Mouse (Mus musculus): ENCODE data around the gene Nat8f5.
"Not testable (repeated sequence)": the region's sequence is repeated elsewhere in the genome, so short reads cannot be mapped to it uniquely, and the experiment has no call there.

Gene Nat8f5

DNA sequence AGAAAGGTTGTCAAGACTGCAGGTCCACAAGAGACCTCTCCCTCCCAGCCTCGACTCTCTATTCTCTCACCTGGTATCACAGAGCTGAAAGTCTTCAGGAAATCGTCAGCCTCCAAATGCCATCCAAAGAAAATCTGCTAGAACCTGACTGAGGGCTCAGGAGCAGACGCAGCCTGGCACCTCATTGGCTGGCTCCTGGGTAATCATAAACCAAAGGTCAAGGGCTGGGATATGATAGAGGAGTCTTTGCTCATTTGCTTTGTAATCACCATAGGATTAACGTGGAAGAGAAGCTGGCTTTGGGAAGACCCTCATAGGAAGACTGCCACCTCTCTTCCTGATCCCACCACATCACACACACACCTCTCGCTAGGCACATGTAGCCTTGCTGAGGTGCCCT is at the start of gene Nat8f5, which contains the start of gene Nat8f6:
TSS of gene Nat8f5 (minus strand) at position 136 of the 400 bp plus-strand sequence.
TSS of gene Nat8f6 (minus strand) at position 118 of the 400 bp plus-strand sequence.
- no peak for DNase-seq

DNA sequence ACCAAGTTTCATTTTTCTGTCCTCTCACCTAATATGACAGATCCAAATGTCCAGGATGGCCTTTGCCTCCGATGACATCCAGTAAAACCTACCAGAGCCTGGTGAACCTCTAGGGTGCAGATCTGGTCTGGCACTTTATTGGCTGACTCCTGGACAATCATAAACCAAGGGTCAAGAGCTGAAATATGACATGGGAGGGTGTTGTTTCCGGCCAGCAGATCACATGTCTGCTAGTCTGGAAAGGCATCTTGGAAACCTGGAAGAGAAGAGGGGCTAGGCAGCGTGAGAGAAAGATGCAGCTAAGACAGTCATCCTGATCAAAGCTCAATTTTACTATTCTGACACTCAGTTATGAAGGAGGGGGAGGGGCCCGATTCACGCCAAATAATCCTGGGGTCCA is 48.2 kb upstream of the Nat8f5 start, which contains the start of gene Nat8f2:
TSS of gene Nat8f2 (minus strand) at position 153 of the 400 bp plus-strand sequence.
- not testable (repeated sequence) for DNase-seq

DNA sequence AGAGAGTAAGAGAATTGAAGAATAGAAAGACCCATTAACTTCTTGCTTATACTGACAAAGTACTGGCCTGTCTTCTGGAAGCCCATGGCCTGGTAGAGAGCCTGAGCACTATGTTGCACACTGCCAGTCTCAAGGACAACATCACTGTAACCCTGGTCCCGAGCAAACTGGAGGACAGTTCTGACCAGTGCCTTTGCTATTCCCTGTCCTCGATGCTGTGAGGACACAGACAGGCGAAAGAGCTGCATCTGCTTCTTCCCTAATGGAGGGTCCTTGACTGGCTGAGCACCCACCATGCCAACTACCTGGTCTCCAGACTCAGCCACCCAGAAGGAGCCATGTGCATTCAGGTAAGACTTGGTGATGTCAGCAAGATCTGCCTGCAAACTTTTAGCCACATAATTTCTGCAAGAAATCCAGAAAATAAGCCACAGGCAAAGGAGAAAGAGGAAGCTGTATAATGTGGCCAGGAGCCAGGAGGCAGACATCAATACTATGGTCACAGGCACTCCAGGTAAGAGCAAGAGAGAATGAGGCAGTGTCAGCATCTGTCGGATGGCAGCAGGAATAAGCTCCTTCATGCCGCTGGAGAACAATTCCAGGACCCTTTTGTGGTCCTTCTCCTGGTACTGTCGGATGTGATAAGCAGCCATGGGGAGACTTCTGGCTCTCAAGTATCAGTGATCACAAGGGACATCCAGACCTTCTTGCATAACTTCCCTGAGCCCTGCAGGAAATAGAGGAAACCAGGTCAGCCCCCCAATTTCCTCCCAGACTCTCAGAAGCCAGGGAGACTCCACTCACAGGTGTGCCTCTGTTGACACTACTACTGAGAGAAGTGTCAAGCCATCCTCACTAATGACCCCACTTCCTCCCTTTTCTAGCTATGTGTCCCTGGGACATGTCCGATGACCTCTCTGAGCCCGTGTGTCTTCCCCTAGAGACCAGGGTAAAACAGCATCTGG is 47.2 kb upstream of the Nat8f5 start:
- DNase-seq = no peak

DNA sequence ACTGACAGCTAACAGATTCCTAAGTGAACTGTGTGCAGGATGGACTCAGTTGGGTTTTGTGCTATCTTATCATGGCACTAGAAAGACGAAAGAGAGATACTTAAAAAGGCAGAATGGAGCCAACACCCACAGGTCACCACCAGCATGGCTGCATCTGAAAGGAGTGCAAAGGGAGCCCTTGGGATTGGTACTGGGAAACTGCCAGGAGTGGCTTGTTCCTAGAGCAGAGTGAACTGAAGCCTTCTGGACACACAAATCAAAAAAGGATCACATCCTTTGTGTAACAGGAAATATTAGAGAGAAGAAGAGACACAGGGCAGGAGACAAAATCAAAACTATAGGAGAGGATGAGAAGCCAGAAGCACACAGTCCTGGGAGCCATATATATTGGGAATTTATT is 46.2 kb upstream of the Nat8f5 start:
- not testable (repeated sequence) for DNase-seq

GRCm38 (mm10) chr6:85866166-85866565 is 45.4 kb upstream of the Nat8f5 start:
- DNase-seq = not testable (repeated sequence)

DNA sequence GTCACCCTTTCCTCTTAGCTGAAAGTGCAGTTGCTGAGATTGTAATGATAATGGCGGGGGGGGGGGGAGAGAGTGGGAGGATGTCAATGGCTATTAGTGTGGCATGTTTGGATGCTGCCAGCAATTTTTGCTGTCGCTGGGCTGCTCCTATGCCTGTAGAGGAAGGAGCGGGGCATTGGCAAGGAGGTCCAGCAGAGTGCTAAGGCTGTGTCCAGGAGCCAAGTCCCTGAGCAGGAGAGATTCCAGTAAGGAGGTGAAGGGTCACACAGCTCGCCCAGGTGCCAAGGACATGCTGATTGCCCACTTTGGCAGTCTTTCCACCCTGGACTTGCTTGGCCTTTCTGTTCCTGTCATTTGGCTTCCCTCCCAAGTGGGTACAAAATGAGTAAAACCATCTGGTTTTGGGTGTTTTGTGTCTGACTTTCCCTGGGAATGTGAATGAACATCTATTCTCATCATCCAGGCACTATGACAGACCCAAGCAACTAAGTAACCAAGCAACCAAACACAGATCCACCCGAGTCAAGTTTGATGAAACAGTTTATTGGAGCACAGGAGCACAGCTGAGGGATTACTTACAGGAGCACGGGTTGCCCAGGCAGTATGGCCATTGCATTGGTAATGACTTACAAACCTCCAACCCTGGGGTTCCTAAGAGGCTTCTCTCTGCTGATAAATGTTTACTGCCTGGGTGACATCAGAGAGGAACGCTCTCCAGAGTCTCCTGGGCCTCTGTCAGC is 44.3 kb upstream of the Nat8f5 start:
- not testable (repeated sequence) for DNase-seq

- no peak for DNase-seq
These were observed 43.1 kb upstream of the Nat8f5 start for GRCm38 (mm10) chr6:85863840-85864239.

GRCm38 (mm10) chr6:85863136-85863535 is 42.4 kb upstream of the Nat8f5 start:
- no peak for DNase-seq

- DNase-seq = no peak
These were observed 41.8 kb upstream of the Nat8f5 start for GRCm38 (mm10) chr6:85862565-85862964.

DNA sequence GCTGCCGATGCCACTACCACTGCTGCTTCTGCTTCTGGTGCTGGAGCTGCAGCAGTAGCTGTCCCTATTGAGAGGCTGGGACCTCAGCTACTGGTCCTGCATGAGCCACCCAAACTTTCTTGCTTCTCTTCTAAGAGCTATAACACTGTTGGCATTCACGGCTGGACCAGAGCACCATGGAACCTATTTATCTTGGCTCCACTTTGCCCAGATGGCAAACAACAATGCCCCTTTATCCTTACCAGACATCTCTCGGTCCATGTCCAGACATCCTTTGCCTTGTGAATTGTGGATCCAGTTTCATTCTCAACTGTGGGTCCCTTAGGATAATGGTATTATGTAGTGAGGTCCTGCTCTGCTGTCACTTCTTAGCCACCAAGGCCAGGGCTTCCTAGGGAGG is 40.5 kb upstream of the Nat8f5 start:
- DNase-seq = no peak

DNA sequence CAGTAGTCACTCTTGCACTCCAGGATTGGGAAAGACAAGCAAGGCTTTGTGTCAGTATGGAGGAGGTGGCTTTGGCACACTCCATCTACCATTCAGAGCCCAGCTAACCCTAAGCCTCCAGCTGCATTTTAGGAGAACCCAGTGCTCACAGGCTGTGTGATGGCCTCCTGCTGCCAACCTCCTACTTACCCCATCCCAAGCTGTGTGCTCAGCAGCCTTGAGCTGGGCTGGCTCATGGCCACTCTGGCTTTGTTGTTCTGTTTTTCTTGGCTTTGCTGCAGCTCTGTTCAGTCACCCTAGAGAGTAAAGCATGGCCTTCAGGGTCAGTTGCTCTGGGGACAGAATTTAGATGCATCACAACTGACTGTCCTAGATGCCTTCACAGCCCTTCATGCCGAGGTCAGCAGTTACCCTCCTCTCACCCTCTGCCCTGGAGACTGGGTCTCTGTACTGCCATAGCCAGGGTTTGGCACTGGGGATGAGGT is 35.5 kb upstream of the Nat8f5 start:
- no peak for DNase-seq

DNA sequence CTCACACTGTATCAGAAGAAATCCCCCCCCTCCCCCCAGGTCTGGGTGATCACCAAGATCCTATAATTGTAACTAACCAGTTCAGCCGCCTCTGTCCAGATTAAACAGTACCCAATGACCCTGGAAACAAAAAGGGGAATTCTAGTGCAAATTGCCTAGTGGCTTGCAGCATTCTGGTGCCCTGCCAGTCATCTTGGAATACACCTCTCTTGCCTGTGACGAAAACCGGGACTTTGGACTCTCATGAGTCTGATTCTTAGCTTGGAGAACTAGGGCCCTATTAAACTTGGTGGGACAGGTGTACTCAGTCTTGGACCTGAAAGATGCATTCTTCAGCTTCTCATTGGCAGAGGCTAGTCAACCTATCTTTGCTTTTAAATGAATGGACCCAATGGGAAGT is 32.7 kb upstream of the Nat8f5 start:
- no peak for DNase-seq

- no peak for DNase-seq
These were observed 30.4 kb upstream of the Nat8f5 start for GRCm38 (mm10) chr6:85851062-85851773.

- DNase-seq = no peak
These were observed 28.5 kb upstream of the Nat8f5 start for GRCm38 (mm10) chr6:85849240-85849639.

GRCm38 (mm10) chr6:85848140-85848539 is 27.4 kb upstream of the Nat8f5 start:
- no peak for DNase-seq

DNA sequence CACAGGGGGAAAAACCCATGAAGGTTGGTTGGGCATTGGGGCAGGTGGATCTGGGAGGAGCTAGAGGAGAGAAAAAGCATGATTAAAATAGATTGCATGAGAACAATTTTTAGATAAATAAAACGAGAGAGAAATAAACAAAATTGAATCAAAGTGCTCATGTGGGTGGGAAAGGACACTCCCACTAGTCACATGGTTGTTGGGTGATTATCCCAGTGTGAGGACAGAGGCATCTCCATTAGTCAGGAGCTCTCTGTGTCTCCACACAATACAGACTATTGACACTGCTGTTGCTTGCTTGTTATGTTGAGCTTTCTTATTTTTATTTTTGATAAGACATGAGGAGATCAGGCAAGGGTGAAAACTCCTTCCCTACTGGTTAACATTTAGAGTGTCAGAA is 26.1 kb upstream of the Nat8f5 start:
- no peak for DNase-seq

DNA sequence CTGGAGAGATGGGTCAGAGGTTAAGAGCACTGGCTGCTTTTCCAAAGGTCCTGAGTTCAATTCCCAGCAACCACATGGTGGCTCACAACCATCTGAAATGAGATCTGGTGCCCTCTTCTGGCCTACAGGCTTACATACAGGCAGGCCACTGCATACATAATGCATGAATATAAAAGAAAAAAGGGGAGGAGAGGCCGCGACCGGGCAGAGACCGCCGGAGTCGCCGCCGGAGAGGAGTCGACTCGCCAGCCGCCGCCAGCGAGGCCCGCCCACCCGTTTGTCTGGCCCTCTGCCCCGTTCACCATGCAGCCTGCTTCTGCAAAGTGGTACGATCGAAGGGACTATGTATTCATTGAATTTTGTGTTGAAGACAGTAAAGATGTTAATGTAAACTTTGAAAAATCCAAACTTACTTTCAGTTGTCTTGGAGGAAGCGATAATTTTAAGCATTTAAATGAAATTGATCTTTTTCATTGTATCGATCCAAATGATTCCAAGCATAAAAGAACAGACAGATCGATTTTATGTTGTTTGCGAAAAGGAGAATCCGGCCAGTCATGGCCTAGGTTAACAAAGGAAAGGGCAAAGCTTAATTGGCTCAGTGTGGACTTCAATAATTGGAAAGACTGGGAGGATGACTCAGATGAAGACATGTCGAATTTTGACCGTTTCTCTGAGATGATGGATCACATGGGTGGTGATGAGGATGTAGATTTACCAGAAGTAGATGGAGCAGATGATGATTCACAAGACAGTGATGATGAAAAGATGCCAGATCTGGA is 23.1 kb upstream of the Nat8f5 start:
- not testable (repeated sequence) for DNase-seq

DNA sequence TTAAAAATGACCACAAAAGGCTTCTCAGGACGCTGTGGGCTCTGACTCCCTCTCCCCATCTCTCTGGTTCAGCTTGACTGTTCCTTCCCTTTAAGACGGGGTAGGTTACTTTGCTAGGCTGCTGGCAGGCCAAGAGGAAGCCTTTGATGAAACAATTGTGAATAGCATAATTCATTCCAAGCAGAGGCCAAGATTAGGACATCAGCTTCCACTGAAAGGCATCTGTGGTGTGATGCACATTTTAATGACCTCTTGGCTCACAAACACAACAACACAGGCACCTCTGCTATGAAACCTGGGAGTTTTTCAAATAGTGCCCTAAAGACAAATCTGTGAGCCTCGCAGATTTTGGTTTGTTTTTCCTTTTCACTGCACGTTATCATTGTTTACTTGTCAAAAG is 19.2 kb upstream of the Nat8f5 start:
- DNase-seq = no peak

- DNase-seq = no peak
These were observed 17.9 kb upstream of the Nat8f5 start for GRCm38 (mm10) chr6:85838674-85839073.

- DNase-seq = peak; percentile 75
These were observed 16.5 kb upstream of the Nat8f5 start for GRCm38 (mm10) chr6:85837307-85837706.

DNA sequence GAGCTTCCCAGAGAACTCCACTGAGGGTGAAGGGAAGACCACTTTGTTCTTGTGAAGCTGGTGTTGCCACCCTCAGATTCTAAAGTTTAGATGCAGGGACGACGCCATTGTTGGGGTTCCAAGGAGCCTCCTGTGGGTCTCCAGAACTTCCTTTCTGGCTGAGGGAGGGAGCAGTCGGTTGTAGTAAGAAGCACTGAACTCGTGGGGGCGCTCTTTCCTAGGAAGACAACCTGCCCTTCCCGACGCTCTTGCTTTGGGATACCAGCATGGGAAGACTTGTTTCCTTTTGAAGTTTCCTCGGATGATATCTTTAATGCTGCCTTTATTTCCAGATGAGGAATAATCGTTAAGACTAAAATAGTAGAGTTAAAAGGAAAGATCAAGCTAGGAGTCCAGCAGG is 16.1 kb upstream of the Nat8f5 start:
- peak; percentile 45 for DNase-seq

DNA sequence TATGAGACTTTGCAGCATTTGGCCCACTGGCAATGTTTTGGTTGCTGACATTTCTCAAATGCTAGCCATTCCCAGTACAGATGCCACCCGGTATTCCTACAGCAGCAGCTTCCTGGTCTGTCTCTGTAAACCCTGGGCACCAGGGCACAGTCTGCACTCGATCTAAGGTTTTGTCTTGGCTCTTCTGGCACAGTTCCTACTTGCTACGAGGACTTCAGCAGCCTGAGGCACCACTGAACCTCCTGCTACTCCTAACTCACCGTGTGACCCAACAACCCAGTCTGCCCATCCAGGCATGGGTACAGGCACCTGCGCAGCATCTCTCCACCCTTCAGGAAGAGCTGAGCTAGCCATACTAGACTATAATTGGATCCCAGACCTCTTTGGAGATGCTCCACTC is 15.3 kb upstream of the Nat8f5 start:
- DNase-seq = not testable (repeated sequence)
